Mouse (Mus musculus) lung, postnatal 4 days (tissue): ENCODE measurements around the gene Wfdc2.
A peak's percentile ranks its signal among the peaks of the same experiment; 100 is the strongest.

Experiments used
- DNase-seq, 2 experiments: peaks; one replicate each; pipeline ENCODE4 v3.0.0; 2021

Wfdc2 gene

GRCm38 (mm10) chr2:164562391-164563188, at the start of gene Wfdc2:
TSS of gene Wfdc2 (plus strand) at chr2:164562413.
- DNase-seq, result peak; percentile 79 to 90

GRCm38 (mm10) chr2:164513389-164513788, 48.8 kb upstream of the Wfdc2 start:
- DNase-seq, result peak; percentile 57 to 77

- no peak for DNase-seq
Observed at GRCm38 (mm10) chr2:164514916-164515315, 47.3 kb upstream of the Wfdc2 start.

GRCm38 (mm10) chr2:164515897-164516296, 46.3 kb upstream of the Wfdc2 start:
- no peak for DNase-seq

GRCm38 (mm10) chr2:164516592-164516991, 45.6 kb upstream of the Wfdc2 start:
- no peak for DNase-seq

GRCm38 (mm10) chr2:164517485-164518221, 44.6 kb upstream of the Wfdc2 start:
- peak; percentile 67 to 79 for DNase-seq

GRCm38 (mm10) chr2:164518266-164519170, 43.7 kb upstream of the Wfdc2 start:
- no peak for DNase-seq

- no peak for DNase-seq
Observed at GRCm38 (mm10) chr2:164519171-164519526, 43.1 kb upstream of the Wfdc2 start.

GRCm38 (mm10) chr2:164520782-164521181, 41.4 kb upstream of the Wfdc2 start:
- DNase-seq, result peak; percentile 70 to 77

- DNase-seq, result peak in 1 of 2 experiments; percentile 34
Observed at GRCm38 (mm10) chr2:164521841-164522240, 40.4 kb upstream of the Wfdc2 start.

- no peak for DNase-seq
Observed at GRCm38 (mm10) chr2:164522280-164522679, 39.9 kb upstream of the Wfdc2 start.

- peak in 1 of 2 experiments; percentile 39 for DNase-seq
Observed at GRCm38 (mm10) chr2:164523301-164523773, 38.9 kb upstream of the Wfdc2 start.

GRCm38 (mm10) chr2:164528557-164528956, 33.7 kb upstream of the Wfdc2 start:
- DNase-seq, result no peak

- peak; percentile 62 to 85 for DNase-seq
Observed at GRCm38 (mm10) chr2:164531169-164531568, 31.0 kb upstream of the Wfdc2 start.

GRCm38 (mm10) chr2:164534315-164534714, 27.9 kb upstream of the Wfdc2 start:
- no peak for DNase-seq

GRCm38 (mm10) chr2:164537003-164537402, 25.2 kb upstream of the Wfdc2 start:
- no peak for DNase-seq

GRCm38 (mm10) chr2:164540652-164541427, 21.4 kb upstream of the Wfdc2 start:
- DNase-seq, result peak in 1 of 2 experiments; percentile 47

GRCm38 (mm10) chr2:164542132-164542531, 20.1 kb upstream of the Wfdc2 start:
- peak in 1 of 2 experiments; percentile 37 for DNase-seq

- no peak for DNase-seq
Observed at GRCm38 (mm10) chr2:164542598-164542997, 19.6 kb upstream of the Wfdc2 start.

GRCm38 (mm10) chr2:164543745-164544144, 18.5 kb upstream of the Wfdc2 start:
- DNase-seq, result no peak

GRCm38 (mm10) chr2:164544454-164545097, 17.6 kb upstream of the Wfdc2 start:
- DNase-seq, result no peak
